Mouse (Mus musculus): Measurements from ENCODE around the gene Ppl. TPM values are rescaled to one million over a fixed set of nuclear protein-coding genes. Genes with fewer than 3 reads are reported as not detected.

Ppl gene
- polyA plus RNA-seq, 1 experiment from 2014 or later = 0.39 TPM

DNA sequence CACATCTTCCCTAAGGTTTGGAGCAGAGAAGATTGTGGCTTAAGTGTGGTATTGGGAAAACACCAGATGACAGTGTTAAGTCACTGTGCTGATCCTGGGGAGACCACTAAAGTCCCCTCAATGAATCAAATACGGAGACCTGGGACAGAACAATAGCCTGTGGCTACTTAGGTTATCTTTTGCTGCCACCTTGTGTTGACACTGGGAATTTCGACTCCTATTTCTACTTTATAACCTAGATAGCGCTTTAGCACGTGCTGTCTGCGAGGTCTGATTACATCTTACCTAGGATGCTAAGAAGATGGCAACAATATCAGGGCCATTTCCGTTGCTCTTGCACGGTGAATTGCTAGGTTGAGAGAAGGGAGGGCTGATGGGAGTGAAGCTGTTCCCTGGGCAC, 13.3 kb upstream of the Ppl start:
- peaks cover 17% of the 10 kb centered on the region for H3K4me1 ChIP-seq
- 0 out of 2 replicates have a peak overlapping the region, but pooled peaks have one; percentile 20 for H3K9ac ChIP-seq
- 0% methylated on average over 7 of the region's 7 CpGs for WGBS
- no peaks in the 10 kb centered on the region for H3K36me3 ChIP-seq (replicated peaks)
- ATAC-seq (replicated peaks) = peak; percentile 62
- H3K27me3 ChIP-seq (replicated peaks) = 0 out of 2 replicates have a peak, but pooled peaks cover 11% of the 10 kb centered on the region
- H3K9me3 ChIP-seq = no peaks in the 10 kb centered on the region
- H3K4me2 ChIP-seq = peak overlapping the region; percentile 75
- H3K27ac ChIP-seq = no peak overlapping the region
- H3K4me3 ChIP-seq = peak overlapping the region; percentile 14

DNA sequence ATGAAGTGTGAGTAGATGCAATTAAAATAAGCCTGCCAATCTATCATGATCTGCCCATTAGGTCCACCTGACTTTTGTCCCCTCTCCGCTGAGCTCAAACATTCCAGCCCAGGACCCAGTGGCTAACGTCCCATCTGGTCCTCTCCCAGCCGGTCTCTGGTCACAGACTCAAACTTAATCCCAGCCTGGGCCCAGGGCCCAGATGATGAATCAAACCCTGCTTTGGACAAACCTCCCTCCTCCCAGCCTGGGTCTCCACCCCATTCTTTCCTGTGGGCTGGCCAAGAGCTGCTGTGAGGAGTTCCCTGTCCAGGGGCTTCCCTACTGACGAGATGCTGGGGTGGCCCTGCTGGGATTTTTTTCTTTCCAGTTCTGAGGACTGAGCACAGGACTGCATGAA, 7.5 kb upstream of the Ppl start:
- no peak overlapping the region for H3K27ac ChIP-seq
- H3K4me3 ChIP-seq = no peak overlapping the region
- H3K36me3 ChIP-seq (replicated peaks) = no peaks in the 10 kb centered on the region
- no peak for ATAC-seq (replicated peaks)
- no peaks in the 10 kb centered on the region for H3K4me1 ChIP-seq
- no peak overlapping the region for H3K9ac ChIP-seq
- no peak overlapping the region for H3K4me2 ChIP-seq
- 38% methylated on average over 4 of the region's 4 CpGs for WGBS
- H3K27me3 ChIP-seq (replicated peaks) = no peaks in the 10 kb centered on the region
- H3K9me3 ChIP-seq = no peaks in the 10 kb centered on the region

DNA sequence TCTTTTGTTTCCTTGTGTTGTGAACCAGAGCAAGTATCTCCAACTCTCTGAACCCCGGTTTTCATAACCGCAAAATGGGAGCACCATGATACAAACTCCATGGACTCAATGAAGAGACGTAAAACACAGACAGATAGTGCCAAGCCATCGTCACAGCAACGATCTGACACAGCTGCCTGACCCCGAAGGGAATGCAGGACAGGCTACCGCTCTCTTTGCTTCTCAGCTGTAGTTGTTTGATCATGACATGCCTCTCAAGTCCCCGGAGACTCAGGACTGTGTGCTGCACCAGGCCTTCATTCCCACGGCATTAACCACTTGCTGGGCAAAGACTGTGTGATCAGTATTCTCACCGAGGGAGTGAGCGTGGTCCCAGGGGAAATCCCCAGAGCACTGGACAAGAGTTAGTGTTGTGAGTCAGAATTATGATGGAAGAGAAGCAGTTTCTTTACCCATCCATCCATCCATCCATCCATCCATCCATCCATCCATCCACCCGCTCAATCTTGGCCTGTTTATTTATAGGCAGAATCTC, 4.9 kb upstream of the Ppl start:
- H3K36me3 ChIP-seq (replicated peaks) = no peaks in the 10 kb centered on the region
- H3K9me3 ChIP-seq = no peaks in the 10 kb centered on the region
- peaks cover 23% of the 10 kb centered on the region for H3K27me3 ChIP-seq (replicated peaks)
- H3K9ac ChIP-seq = no peak overlapping the region
- ATAC-seq (replicated peaks) = no peak
- H3K4me2 ChIP-seq = no peak overlapping the region
- H3K4me1 ChIP-seq = peaks cover 5% of the 10 kb centered on the region
- no peak overlapping the region for H3K27ac ChIP-seq
- 58% methylated on average over 12 of the region's 12 CpGs for WGBS
- no peak overlapping the region for H3K4me3 ChIP-seq

DNA sequence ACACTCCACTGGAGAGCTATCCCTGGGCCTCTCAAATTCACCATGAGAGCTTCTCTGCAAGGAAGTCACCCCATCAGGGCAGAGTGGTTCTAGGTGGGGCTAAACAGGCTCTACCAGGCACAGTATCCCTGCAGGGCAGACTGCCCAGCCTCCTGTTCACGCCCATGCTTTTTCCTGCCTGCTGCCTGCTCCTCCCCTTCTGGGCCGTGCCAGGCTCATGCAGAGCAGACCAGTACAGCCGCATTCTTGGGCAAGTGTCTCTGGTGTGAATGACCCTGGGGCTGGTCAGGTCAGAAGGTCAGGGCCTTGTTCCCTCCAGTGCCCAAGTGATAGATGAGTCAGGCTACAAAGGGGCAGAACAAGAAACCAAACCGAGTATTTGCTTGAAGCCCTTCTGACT, 4.3 kb upstream of the Ppl start:
- ATAC-seq (replicated peaks) = no peak
- H3K4me3 ChIP-seq = no peak overlapping the region
- H3K27me3 ChIP-seq (replicated peaks) = peaks cover 28% of the 10 kb centered on the region
- H3K27ac ChIP-seq = no peak overlapping the region
- no peaks in the 10 kb centered on the region for H3K36me3 ChIP-seq (replicated peaks)
- H3K9me3 ChIP-seq = no peaks in the 10 kb centered on the region
- peaks cover 10% of the 10 kb centered on the region for H3K4me1 ChIP-seq
- H3K9ac ChIP-seq = no peak overlapping the region
- no peak overlapping the region for H3K4me2 ChIP-seq
- WGBS = 19% methylated on average over 4 of the region's 4 CpGs

DNA sequence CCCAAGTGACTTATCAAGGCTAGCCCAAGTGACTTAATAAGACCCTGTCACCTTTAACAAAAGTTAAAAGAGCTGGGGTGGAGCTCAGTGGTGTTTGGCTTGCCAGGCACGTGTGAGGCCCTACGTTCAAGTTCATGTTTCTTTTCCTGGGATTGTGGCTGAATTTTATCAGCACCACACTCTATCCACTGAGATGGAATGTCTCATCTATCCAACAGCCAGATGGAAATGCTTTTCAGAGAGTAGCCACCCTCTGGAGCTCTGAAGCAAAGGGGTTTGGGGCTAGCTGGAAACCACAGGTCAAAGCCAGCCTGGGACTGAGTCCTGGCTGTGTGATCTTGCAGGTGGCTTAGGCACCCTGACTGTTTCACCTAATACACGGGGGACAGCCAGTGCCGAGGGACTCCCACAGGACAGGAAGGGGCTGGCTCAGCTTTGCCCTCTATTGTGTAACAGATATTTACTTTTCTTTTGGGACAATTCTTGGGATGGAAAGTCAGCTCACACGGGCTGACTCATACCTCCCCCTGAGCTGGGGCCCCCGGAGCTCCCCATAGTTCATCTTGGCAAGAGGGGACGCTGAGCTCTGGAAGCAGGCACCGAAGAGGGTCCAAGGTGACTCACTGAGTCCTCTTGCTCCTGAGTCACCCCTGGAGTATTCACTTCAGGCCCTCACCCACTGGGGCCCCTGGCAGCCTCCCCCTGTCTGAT, 3.5 kb upstream of the Ppl start:
- no peaks in the 10 kb centered on the region for H3K36me3 ChIP-seq (replicated peaks)
- H3K9me3 ChIP-seq = no peaks in the 10 kb centered on the region
- no peak overlapping the region for H3K27ac ChIP-seq
- H3K27me3 ChIP-seq (replicated peaks) = peaks cover 36% of the 10 kb centered on the region
- 80% methylated on average over 8 of the region's 8 CpGs for WGBS
- H3K9ac ChIP-seq = no peak overlapping the region
- no peak overlapping the region for H3K4me2 ChIP-seq
- H3K4me1 ChIP-seq = peaks cover 11% of the 10 kb centered on the region
- H3K4me3 ChIP-seq = no peak overlapping the region
- no peak for ATAC-seq (replicated peaks)

DNA sequence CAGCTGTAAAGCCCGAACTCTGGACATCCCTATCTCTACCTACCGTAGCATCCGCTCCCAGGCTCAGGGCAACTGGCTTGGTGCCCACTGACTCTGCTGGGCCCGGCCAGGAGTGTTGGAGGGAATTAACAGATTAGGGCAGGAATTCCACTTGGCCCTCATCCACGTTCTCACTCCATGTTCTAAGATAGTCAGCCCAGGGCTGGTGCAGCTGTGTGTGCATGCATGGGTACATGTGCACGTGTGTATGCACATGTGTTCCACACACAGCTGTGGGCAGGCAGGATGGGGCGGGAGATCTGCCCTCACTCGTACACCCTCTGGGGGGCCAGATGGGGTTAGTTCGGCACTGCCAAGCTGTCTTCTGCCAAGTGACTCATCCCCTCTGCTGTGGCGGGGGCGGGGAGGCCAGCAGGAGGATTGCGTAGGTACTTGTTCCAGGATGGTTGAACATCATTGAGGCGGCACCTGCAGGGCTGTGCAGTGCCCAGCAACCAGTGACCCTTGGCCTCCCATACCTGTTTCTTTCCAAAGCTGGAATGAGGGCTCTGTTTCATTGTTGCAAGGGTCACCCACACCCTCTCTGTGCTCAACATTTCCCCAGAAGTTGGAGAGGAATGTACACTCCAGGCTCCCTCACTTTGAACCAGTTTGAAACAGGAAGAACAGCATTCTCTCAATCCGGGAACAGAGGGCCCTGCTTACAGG, 2.6 kb upstream of the Ppl start:
- peaks cover 42% of the 10 kb centered on the region for H3K27me3 ChIP-seq (replicated peaks)
- no peak for ATAC-seq (replicated peaks)

DNA sequence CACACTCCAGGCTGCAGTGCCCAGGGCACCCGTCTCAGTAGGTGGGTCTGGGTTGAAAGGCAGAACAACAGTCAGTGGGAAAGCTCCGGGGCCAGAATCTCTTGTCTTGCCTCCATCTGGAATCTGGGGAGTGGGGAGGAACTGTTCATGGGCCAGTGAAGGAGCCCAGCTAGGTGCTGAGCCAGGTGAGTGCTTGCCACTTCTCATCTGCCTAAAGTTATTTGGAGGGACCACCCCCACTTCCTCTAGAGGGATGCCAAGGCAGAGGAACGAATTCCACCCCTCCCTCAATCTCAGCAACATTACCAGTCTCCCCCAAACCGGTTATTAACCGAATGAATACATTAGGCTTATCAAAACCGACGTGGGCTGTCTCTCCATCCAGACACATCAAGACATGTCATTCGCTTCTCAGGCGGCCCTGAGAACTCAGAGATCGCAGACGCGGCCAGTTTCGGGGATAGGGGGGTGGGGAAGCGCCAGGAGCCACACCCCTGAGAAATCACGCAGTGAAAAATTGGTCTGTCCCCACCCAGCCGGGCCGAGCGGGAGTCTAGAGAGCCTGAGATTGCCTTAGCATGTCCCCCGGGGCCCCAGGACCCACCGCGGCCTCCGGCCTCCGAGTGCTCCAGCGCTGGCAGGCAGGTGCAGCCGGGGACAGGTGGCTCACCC, 834 bp downstream of the Ppl start:
- Histone ChIP-seq H3K4me2 (no peak overlapping the region), H3K36me3 (replicated peaks) (no peaks in the 10 kb centered on the region), H3K27ac (no peak overlapping the region), H3K9ac (no peak overlapping the region), H3K9me3 (no peaks in the 10 kb centered on the region), H3K4me3 (no peak overlapping the region; the same call in 1 of the 2 replicates), H3K4me1 (peaks cover 11% of the 10 kb centered on the region), H3K27me3 (replicated peaks) (peaks cover 50% of the 10 kb centered on the region)
- no peak for ATAC-seq (replicated peaks)
- WGBS = 3% methylated on average over 25 of the region's 25 CpGs

More for the DNA sequence above, 2.6 kb upstream of the Ppl start:
- H3K4me3 ChIP-seq = no peak overlapping the region
- H3K27ac ChIP-seq = no peak overlapping the region
- WGBS = 76% methylated on average over 14 of the region's 14 CpGs
- H3K4me2 ChIP-seq = no peak overlapping the region
- H3K9me3 ChIP-seq = no peaks in the 10 kb centered on the region
- H3K9ac ChIP-seq = no peak overlapping the region
- H3K4me1 ChIP-seq = peaks cover 11% of the 10 kb centered on the region
- no peaks in the 10 kb centered on the region for H3K36me3 ChIP-seq (replicated peaks)

DNA sequence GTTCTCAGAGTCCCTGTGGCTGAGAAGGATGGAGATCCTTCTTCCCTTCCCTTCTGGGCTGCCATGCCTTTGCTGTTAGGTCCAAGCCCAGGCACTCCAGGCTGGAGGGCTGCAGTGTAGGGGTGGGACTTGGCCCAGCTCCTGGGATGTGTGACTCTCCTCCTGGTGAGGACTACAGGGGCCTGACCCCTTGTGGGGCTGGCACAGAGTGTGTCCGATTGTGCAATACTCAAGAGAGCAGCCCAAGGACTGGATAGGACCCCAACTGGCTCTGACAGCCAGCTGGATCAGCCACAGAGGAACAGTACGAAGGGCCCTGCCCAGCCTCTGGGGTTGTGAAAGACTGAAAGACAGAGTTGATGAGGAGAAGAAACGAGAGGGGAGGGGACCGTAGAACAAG, 1.5 kb downstream of the Ppl start:
- Histone ChIP-seq H3K4me2 (no peak overlapping the region), H3K9me3 (no peaks in the 10 kb centered on the region), H3K36me3 (replicated peaks) (no peaks in the 10 kb centered on the region), H3K27me3 (replicated peaks) (peaks cover 50% of the 10 kb centered on the region), H3K4me3 (no peak overlapping the region), H3K9ac (no peak overlapping the region), H3K4me1 (peaks cover 11% of the 10 kb centered on the region), H3K27ac (no peak overlapping the region)
- ATAC-seq (replicated peaks) = no peak
- 17% methylated on average over 4 of the region's 4 CpGs for WGBS

DNA sequence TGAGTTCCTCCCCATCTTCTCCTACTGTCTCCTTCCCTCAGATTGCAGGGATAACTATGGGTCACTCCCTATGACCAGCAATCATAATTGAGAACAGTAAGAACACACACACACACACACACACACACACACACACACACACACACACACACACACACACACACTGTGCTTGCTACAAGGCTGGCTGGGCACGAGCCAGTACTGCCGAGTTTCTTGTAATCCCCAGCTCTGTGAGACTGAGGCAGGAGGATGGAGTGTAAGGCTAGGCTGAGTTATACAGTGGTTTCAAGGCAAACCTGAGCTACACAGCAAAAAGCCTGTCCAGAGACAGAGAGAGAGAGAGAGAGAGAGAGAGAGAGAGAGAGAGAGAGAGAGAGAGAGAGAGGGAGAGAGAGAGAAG, 2.0 kb downstream of the Ppl start:
- 28% methylated on average over 2 of the region's 2 CpGs for WGBS
- peaks cover 50% of the 10 kb centered on the region for H3K27me3 ChIP-seq (replicated peaks)
- ATAC-seq (replicated peaks) = no peak

DNA sequence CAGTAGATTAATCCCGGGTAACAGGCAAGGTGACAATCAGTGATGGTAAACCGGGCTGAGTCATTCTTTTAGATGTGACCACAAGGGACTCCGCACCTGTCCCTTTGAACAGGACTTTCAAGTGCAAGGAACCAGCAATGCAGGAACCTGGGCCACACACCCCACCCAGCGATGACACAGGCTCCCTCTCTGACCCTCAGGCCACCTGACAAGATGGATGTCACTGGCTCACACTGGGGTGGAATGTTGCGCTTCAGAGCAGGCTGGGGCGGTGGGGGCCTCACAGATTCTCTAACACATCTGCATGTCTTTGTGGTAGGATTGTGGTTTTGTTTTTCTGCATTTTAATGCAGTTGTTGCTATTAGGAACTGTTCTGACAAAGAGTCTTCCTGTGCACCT, 8.7 kb downstream of the Ppl start:
- Histone ChIP-seq H3K4me2 (no peak overlapping the region), H3K4me3 (no peak overlapping the region), H3K36me3 (replicated peaks) (no peaks in the 10 kb centered on the region), H3K4me1 (no peaks in the 10 kb centered on the region), H3K9ac (no peak overlapping the region), H3K9me3 (no peaks in the 10 kb centered on the region), H3K27me3 (replicated peaks) (no peaks in the 10 kb centered on the region), H3K27ac (no peak overlapping the region)
- 83% methylated on average over 6 of the region's 6 CpGs for WGBS
- ATAC-seq (replicated peaks) = no peak

More for the DNA sequence above, 2.0 kb downstream of the Ppl start:
- no peak overlapping the region for H3K9ac ChIP-seq
- no peaks in the 10 kb centered on the region for H3K36me3 ChIP-seq (replicated peaks)
- no peak overlapping the region for H3K4me2 ChIP-seq
- peaks cover 11% of the 10 kb centered on the region for H3K4me1 ChIP-seq
- H3K9me3 ChIP-seq = no peaks in the 10 kb centered on the region
- H3K4me3 ChIP-seq = no peak overlapping the region
- H3K27ac ChIP-seq = no peak overlapping the region

DNA sequence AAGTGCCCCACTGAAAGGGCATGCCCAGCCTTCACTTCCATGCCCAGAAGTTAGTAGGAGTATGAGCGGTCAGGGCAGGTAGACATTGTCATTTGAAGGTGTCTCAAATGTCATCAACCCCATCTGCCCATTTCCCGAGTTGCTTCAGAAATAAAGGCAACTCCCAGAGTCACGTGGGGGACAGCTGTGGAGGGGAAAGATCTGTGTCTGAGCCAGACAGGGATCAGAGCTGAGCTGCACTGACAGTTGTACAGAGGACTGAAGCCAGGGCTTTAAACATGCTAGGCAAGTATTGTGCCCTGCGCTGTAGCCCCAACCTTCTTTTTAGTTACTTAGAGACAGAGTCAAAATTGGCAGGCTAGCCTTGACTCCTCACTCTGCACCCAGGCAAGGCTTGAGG, 12.4 kb downstream of the Ppl start:
- Histone ChIP-seq H3K9ac (no peak overlapping the region), H3K36me3 (replicated peaks) (no peaks in the 10 kb centered on the region), H3K9me3 (no peaks in the 10 kb centered on the region), H3K4me3 (no peak overlapping the region), H3K27me3 (replicated peaks) (no peaks in the 10 kb centered on the region), H3K4me2 (no peak overlapping the region), H3K4me1 (no peaks in the 10 kb centered on the region), H3K27ac (no peak overlapping the region)
- WGBS = 79% methylated on average over 4 of the region's 4 CpGs
- no peak for ATAC-seq (replicated peaks)

DNA sequence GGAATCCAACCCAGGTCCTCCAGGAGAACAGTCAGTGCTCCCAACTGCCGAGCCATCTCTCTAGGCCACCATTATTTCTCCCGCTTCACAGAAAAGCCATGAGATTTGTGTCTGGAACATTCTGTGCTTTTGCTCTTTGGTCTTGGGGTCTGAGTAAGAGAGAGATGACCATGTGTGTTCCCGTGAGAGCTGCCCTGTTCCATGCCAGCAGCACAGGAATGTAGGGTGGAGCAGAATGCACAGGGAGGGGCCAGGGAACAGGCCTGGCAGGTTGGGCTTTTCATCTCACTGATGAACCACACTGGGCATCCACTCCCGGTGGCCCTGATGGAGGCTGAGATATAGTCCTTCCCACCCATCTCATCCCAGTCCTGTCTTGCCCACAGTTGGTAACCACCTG, 12.8 kb downstream of the Ppl start:
- H3K27me3 ChIP-seq (replicated peaks) = no peaks in the 10 kb centered on the region
- WGBS = 87% methylated on average over 4 of the region's 4 CpGs
- no peak overlapping the region for H3K27ac ChIP-seq
- H3K36me3 ChIP-seq (replicated peaks) = no peaks in the 10 kb centered on the region
- no peak overlapping the region for H3K4me3 ChIP-seq
- no peaks in the 10 kb centered on the region for H3K4me1 ChIP-seq
- ATAC-seq (replicated peaks) = no peak
- no peak overlapping the region for H3K4me2 ChIP-seq
- no peaks in the 10 kb centered on the region for H3K9me3 ChIP-seq
- H3K9ac ChIP-seq = no peak overlapping the region
